Mouse (Mus musculus) hindbrain, embryonic 15.5 days (tissue): ENCODE measurements around the gene Pigl. TPM values are rescaled to one million over a fixed set of nuclear protein-coding genes. Genes with fewer than 3 reads are reported as not detected.

Experiments
- ATAC-seq: fragments of 200-750 bp; cut with Nextera tagmentation; 2 replicates; pipeline ENCODE4 v1.8.0; 2017; ENCODE audit warnings: low read depth, moderate number of reproducible peaks, moderate TSS enrichment; ENCODE audit not compliant: low FRiP score
- H3K27ac ChIP-seq: fragments of 300-500 bp; sonication (generic); replicated peaks from 2 replicates; pipeline ENCODE4 v1.5.1; 2015; ENCODE audit warnings: mild to moderate bottlenecking, inconsistent platforms
- H3K27me3 ChIP-seq: fragments of 300-500 bp; sonication (generic); 2 replicates; pipeline ENCODE4 v1.6.1; 2015; ENCODE audit warnings: control low read depth, inconsistent platforms
- H3K36me3 ChIP-seq: fragments of 300-500 bp; sonication (generic); 2 replicates; pipeline ENCODE4 v1.6.1; 2015; ENCODE audit warnings: control low read depth, inconsistent platforms
- H3K4me1 ChIP-seq: fragments of 300-500 bp; sonication (generic); replicated peaks from 2 replicates; pipeline ENCODE4 v1.6.1; 2015; ENCODE audit warnings: control low read depth, inconsistent platforms
- H3K4me2 ChIP-seq: fragments of 300-500 bp; sonication (generic); 2 replicates; pipeline ENCODE4 v1.6.1; 2015; ENCODE audit warnings: moderate library complexity, mild to moderate bottlenecking, inconsistent platforms
- H3K4me3 ChIP-seq: fragments of 300-500 bp; sonication (generic); 2 replicates; pipeline ENCODE4 v1.5.1; 2015; ENCODE audit warnings: mild to moderate bottlenecking, inconsistent platforms
- H3K9ac ChIP-seq: fragments of 300-500 bp; sonication (generic); 2 replicates; pipeline ENCODE4 v1.6.1; 2015; ENCODE audit warnings: inconsistent platforms
- H3K9me3 ChIP-seq: fragments of 300-500 bp; sonication (generic); 2 replicates; pipeline ENCODE4 v1.6.1; 2016; ENCODE audit warnings: control low read depth, inconsistent platforms
- WGBS: fragments of 180-500 bp; shearing (Covaris S2); methylation state at CpG from one replicate; pipeline ENCODE4 v1.1.7; 2015; 5-methylcytosine and 5-hydroxymethylcytosine counted together
- polyA plus RNA-seq: library from polyadenylated mRNA; unstranded; fragments of >200 nt; fragmentation: Nextera tagmentation; extraction: Ambion mirVana; gene quantifications from 2 replicates; pipeline ENCODE4 v1.2.1, GENCODE M21; 2015

Gene Pigl
- polyA plus RNA-seq, 1 experiment from 2014 or later, result 11.0 TPM

DNA sequence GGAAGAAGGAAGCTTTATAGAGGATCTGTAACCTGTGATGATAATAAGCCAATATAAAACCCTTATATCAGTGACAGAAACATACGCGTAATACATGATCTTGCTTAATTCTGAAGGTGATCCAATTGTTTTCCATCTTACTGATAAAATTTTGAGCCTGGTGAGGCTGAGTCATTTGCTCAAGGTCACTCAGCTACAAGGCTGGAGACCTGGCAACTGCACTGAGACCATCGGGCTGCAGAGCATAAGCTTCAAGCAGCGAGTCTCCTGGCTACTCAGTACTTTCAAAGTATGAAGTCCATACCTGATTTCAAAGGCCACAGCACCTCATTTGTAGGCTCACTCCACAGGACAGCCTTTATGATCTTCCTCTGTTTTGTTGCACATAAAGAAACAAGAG, 17.9 kb downstream of the Pigl start:
- Histone ChIP-seq H3K9ac (no peak overlapping the region), H3K4me3 (no peak overlapping the region), H3K36me3 (no peaks in the 10 kb centered on the region), H3K27me3 (no peaks in the 10 kb centered on the region), H3K9me3 (no peaks in the 10 kb centered on the region), H3K27ac (no peak overlapping the region), H3K4me1 (no peaks in the 10 kb centered on the region), H3K4me2 (no peak overlapping the region)
- ATAC-seq, result no peak
- WGBS, result 97% methylated on average over 4 of the region's 4 CpGs

DNA sequence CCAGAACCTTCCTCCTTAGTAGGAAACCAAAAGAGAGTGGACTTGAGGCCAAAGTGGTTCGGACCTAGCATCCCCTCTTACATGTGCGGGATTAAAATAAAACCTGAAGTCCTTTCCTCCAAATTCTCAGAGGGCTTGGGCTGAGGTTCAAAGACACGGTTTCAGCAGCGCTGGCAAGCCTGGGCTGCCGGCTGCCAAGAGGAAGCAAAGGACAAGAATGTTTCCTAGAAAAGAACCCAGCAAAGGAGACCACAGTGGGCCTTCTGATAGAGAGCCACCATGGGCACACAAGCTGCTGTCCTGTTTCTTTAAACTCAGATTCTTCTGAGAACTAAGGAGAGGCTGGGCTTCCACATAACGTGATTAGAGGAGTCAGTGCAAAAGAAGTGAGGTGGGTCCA, 20.7 kb downstream of the Pigl start:
- WGBS, result 73% methylated on average over 6 of the region's 6 CpGs
- H3K9me3 ChIP-seq, result no peaks in the 10 kb centered on the region
- no peaks in the 10 kb centered on the region for H3K4me1 ChIP-seq
- H3K9ac ChIP-seq, result no peak overlapping the region
- no peaks in the 10 kb centered on the region for H3K27me3 ChIP-seq
- no peaks in the 10 kb centered on the region for H3K36me3 ChIP-seq
- peak overlapping the region; percentile 34; the same call in 1 of the 2 replicates for H3K27ac ChIP-seq
- no peak overlapping the region for H3K4me2 ChIP-seq
- no peak for ATAC-seq
- H3K4me3 ChIP-seq, result no peak overlapping the region

DNA sequence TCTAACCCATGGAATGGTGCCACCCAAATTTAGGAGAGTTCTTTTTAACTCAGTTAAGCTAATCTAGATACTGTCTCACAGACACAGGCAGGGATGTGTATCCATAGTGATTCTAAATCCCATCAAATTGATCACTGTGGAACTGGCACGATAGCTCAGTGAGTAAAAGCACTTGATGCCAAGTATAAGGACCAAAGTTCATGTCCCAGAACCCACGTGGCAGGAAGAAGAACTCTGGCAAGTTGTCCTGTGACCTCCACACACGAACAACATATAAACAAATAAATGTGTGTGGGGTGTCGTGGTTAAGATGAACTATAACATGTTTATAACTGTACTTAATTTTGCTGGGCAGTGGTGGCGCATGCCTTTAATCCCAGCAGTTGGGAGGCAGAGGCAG, 21.3 kb downstream of the Pigl start:
- Histone ChIP-seq H3K36me3 (no peaks in the 10 kb centered on the region), H3K4me1 (no peaks in the 10 kb centered on the region), H3K4me2 (no peak overlapping the region), H3K9ac (no peak overlapping the region), H3K9me3 (no peaks in the 10 kb centered on the region), H3K27me3 (no peaks in the 10 kb centered on the region), H3K4me3 (no peak overlapping the region), H3K27ac (no peak overlapping the region)
- no peak for ATAC-seq
- 88% methylated on average over 5 of the region's 5 CpGs for WGBS

DNA sequence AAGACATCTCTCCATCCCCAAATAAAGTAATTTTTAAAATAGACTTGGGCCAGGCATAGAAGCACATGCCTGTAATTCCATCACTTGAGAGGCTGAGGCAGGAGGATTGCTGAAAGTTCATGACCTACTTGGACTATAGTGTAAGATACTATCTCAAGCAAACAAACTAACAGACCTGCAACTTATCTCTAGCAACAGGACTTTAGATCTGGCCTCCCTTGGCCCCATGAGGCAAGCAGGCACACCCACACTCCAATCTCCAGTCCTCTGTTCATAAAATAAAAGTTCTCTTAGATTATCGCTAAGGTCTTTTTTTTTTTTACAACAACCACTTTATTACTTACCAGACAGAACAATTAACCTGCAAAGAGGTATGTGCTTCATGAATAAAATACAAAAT, 28.7 kb downstream of the Pigl start:
- ATAC-seq, result no peak
- H3K27me3 ChIP-seq, result no peaks in the 10 kb centered on the region
- no peak overlapping the region for H3K4me3 ChIP-seq
- no peaks in the 10 kb centered on the region for H3K4me1 ChIP-seq
- H3K9me3 ChIP-seq, result no peaks in the 10 kb centered on the region
- 93% methylated on average over 1 of the region's 1 CpGs for WGBS
- no peaks in the 10 kb centered on the region for H3K36me3 ChIP-seq
- H3K9ac ChIP-seq, result no peak overlapping the region
- no peak overlapping the region for H3K27ac ChIP-seq
- no peak overlapping the region for H3K4me2 ChIP-seq

DNA sequence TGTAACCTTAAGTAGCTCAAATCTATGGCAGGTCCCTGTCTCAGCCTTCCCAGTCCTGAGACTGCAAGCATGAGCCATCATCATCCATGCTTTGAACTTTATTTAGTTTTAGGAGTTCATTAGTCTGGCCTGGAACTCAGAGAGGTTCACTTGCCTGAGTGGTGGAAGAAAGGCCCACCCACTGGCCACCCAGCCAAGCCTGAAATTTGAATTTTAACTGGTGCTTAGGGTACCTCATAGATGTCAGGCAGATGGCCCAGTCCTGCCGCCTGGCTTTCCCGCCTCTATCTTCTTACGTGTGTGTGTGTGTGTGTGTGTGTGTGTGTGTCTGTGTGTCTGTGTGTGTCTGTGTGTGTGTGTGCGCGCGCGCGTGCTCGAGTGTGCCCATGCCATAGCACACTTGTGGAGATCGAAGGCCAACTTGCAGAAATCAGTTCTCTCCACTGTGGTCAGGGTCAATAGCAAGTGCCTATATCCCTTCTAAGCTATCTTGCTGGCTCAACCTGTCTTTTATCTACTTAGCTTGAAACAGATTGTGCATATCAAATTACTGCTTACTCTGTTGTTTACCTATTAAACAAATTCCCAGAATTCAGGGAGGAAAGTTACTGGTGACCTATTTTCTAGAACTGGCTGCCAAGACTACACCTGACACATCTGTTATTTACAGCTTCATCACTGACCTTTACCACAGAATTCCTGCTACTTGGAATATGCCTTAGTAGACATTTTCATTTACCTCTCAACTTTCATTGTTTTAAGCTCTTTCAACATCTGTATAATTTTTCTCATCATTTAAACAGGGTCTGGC, 29.5 kb downstream of the Pigl start:
- no peak overlapping the region for H3K4me2 ChIP-seq
- no peak overlapping the region for H3K9ac ChIP-seq
- no peaks in the 10 kb centered on the region for H3K36me3 ChIP-seq
- 96% methylated on average over 10 of the region's 10 CpGs for whole genome bisulfite sequencing
- H3K4me1 ChIP-seq, result no peaks in the 10 kb centered on the region
- H3K27me3 ChIP-seq, result no peaks in the 10 kb centered on the region
- ATAC-seq, result no peak
- no peak overlapping the region for H3K4me3 ChIP-seq
- H3K9me3 ChIP-seq, result no peaks in the 10 kb centered on the region
- no peak overlapping the region for H3K27ac ChIP-seq

DNA sequence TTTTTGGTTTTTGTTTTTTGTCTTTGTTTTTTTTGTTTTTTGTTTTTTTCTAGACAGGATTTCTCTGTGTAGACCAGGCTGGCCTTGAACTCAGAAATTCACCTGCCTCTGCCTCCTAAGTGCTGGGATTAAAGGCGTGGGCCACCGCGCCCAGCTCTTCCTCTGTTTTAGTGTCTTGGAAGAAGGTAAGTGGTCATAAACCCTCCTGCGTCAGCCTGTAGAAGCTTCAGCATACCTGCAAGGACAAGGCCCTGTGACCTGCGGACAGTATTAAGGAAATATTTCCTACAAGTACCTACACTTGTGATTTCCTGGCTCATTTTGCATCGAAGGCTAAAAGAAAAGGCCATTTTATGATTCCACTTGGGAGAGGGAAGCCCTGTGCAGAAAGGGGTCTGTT, 35.4 kb downstream of the Pigl start:
- no peak for ATAC-seq
- Histone ChIP-seq H3K27ac (no peak overlapping the region), H3K9ac (no peak overlapping the region), H3K27me3 (no peaks in the 10 kb centered on the region), H3K36me3 (no peaks in the 10 kb centered on the region), H3K4me3 (no peak overlapping the region), H3K4me2 (no peak overlapping the region), H3K4me1 (0 out of 2 replicates have a peak, but pooled peaks cover 4% of the 10 kb centered on the region), H3K9me3 (no peaks in the 10 kb centered on the region)
- 94% methylated on average over 6 of the region's 6 CpGs for WGBS

DNA sequence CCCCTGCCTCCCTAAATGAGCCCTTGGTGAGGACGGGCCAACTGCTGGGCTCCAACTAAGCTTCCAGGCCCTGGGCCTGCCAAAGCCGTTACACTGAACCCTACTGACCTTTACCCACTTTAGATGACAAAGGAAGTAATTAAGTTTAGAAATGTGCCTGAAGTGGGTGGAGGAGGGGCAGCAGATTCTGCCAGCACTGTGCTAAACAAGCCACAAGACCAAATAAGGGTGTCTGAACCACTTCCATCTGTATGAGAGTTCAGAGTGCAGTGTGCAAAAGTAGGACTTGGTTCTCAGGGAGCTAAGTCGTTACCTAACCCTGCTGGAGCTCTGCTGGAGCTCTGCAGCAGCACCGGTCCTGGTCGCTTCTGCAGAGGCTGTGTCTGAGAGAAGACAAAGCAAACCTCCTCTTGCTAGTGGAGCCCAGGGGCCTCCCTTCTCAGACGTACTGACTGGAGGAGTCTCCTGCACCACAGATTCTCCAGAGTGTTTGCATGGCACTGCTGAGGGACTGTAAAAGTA, 36.6 kb downstream of the Pigl start:
- no peak overlapping the region for H3K9ac ChIP-seq

DNA sequence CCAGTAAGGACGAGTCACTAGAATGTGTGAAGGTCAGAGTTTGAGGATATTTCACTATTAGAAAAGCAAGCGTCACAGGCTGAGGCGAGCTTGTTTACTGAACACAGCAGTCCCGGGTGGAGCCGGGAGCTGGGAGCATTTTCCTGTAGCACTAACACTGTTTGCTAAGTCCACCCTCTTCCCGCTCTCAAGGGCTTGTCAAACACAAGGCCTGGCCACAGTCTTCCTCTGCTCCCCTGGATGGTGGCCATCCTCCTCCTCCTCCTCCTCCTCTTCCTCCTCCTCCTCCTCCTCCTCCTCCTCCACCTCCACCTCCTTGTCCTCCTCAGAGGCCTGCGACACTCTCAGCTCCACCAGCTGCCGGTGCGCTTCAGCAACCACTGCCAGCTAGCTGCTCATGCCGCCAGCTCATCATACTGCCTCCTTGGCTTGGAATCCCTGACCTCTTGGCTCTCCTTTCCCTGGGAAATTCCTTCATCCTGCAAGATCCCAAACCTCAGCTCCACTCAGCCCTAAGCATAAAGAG, 37.1 kb downstream of the Pigl start:
- whole genome bisulfite sequencing, result 29% methylated on average over 9 of the region's 10 CpGs
- ATAC-seq, result no peak

More for the DNA sequence above, 36.6 kb downstream of the Pigl start:
- Histone ChIP-seq H3K36me3 (no peaks in the 10 kb centered on the region), H3K4me2 (no peak overlapping the region), H3K27me3 (no peaks in the 10 kb centered on the region), H3K27ac (no peak overlapping the region), H3K4me1 (0 out of 2 replicates have a peak, but pooled peaks cover 4% of the 10 kb centered on the region), H3K9me3 (no peaks in the 10 kb centered on the region), H3K4me3 (no peak overlapping the region)
- 4% methylated on average over 6 of the region's 6 CpGs for WGBS
- ATAC-seq, result peak; percentile 45; the same call in 1 of the 2 replicates

DNA sequence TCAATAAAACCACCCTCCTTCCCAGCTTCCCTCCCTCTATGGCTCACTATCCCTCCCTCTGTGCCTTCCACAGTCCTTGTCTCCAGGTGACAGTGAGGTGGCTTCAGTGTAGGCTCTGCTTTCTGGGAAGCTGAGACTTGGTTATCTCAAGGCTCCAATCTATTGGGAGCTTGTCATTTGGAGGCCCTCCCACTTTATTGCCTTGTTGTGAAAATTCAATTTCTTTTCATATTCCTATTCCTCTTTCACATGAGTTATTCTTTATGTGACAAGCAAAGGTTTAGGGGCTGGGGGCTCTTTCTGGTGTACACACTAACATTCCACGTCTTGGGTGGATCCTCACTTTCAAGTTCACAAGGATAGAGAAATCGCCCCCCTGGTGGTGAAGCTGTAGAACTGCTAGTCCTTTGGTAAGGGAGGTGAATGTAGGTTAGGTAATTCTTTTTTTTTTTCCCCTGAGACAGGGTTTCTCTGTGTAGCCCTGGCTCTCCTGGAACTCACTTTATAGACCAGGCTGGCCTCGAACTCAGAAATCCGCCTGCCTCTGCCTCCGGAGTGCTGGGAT, 38.0 kb downstream of the Pigl start:
- H3K27ac ChIP-seq, result no peak overlapping the region
- H3K9ac ChIP-seq, result no peak overlapping the region
- 63% methylated on average over 5 of the region's 5 CpGs for WGBS
- H3K4me3 ChIP-seq, result no peak overlapping the region
- no peaks in the 10 kb centered on the region for H3K27me3 ChIP-seq
- ATAC-seq, result no peak
- 0 out of 2 replicates have a peak, but pooled peaks cover 4% of the 10 kb centered on the region for H3K4me1 ChIP-seq
- no peaks in the 10 kb centered on the region for H3K9me3 ChIP-seq
- H3K36me3 ChIP-seq, result no peaks in the 10 kb centered on the region
- no peak overlapping the region for H3K4me2 ChIP-seq

More for the DNA sequence above, 37.1 kb downstream of the Pigl start:
- H3K27me3 ChIP-seq, result no peaks in the 10 kb centered on the region
- no peak overlapping the region for H3K4me2 ChIP-seq
- no peak overlapping the region for H3K27ac ChIP-seq
- no peak overlapping the region for H3K9ac ChIP-seq
- H3K4me3 ChIP-seq, result no peak overlapping the region
- H3K4me1 ChIP-seq, result 0 out of 2 replicates have a peak, but pooled peaks cover 4% of the 10 kb centered on the region
- H3K36me3 ChIP-seq, result no peaks in the 10 kb centered on the region
- H3K9me3 ChIP-seq, result no peaks in the 10 kb centered on the region

DNA sequence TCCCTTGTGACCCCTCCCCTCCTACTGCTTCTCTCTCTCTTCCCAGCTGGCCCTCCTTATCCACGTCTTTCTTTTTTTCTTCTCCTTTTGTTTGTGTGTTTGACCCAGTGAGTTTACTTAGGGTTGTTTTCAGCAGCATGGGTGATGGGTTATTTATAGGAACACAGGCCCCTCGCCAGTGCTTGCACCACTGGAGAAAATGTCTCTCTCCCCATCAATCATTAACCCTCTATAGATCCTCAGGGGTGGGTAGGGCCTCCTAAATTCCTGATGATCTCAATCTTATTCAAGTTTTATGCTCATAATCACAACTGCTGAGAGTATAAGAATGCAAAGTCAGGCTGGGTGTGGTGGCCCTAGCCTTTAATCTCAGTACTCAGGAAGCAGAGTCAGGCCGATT, 38.9 kb downstream of the Pigl start:
- Histone ChIP-seq H3K9me3 (no peaks in the 10 kb centered on the region), H3K4me2 (no peak overlapping the region), H3K27ac (no peak overlapping the region), H3K4me3 (no peak overlapping the region), H3K36me3 (no peaks in the 10 kb centered on the region), H3K27me3 (no peaks in the 10 kb centered on the region), H3K9ac (no peak overlapping the region), H3K4me1 (0 out of 2 replicates have a peak, but pooled peaks cover 4% of the 10 kb centered on the region)
- 45% methylated on average over 3 of the region's 3 CpGs for WGBS
- no peak for ATAC-seq

DNA sequence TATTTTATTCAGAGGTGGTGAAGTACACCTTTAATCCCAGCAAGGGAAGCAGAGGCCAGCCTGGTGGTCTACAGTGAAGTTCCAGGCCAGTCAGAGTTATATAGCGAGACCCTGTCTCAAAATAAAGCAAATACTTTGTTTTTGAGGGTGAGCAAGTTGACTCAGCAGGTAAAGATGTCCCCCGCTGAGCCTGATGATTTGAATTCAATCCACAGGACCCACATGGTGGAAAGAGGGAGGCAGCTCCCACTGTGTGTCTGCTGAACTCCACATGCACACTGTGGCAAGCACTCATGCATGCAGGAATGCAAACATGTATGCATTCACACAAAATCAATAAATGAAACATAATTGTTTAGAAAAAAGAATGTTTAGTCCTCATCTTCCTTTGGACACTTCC, 40.5 kb downstream of the Pigl start:
- H3K9me3 ChIP-seq, result no peaks in the 10 kb centered on the region
- no peaks in the 10 kb centered on the region for H3K36me3 ChIP-seq
- H3K4me3 ChIP-seq, result no peak overlapping the region
- no peak overlapping the region for H3K9ac ChIP-seq
- no peak overlapping the region for H3K27ac ChIP-seq
- no peaks in the 10 kb centered on the region for H3K27me3 ChIP-seq
- ATAC-seq, result no peak
- 0 out of 2 replicates have a peak, but pooled peaks cover 4% of the 10 kb centered on the region for H3K4me1 ChIP-seq
- H3K4me2 ChIP-seq, result no peak overlapping the region
- WGBS, result 89% methylated on average over 2 of the region's 2 CpGs

DNA sequence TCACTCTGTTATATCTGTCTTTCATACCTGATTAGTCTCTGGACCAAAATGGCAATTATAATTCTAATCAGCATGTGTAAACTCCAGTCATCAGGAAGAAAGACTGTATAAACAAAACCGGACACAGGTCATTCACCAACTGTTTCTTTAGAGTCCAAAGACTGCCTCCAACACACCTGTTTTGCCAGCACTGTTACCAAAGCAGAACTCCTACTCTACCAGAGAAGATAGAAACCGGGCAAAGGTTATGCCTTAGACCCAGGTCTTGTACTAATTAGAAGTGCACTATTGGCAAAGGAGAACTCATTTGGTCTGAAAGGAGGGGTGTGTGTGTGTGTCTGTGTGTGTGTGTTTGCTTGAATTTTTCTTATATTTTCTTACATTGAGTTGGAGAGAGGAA, 42.3 kb downstream of the Pigl start:
- Histone ChIP-seq H3K4me3 (no peak overlapping the region), H3K9me3 (no peaks in the 10 kb centered on the region), H3K4me2 (no peak overlapping the region), H3K4me1 (no peaks in the 10 kb centered on the region), H3K36me3 (no peaks in the 10 kb centered on the region), H3K27me3 (no peaks in the 10 kb centered on the region), H3K27ac (no peak overlapping the region), H3K9ac (no peak overlapping the region)
- 88% methylated on average over 2 of the region's 2 CpGs for WGBS
- no peak for ATAC-seq
